Mouse (Mus musculus) lung, adult 2 months (tissue): ENCODE results near the gene Pi4ka. TPM values are rescaled to one million over a fixed set of nuclear protein-coding genes. Genes with fewer than 3 reads are reported as not detected.

Source experiments
- DNase-seq: peaks from one replicate; pipeline ENCODE4 v3.0.0; 2022
- H3K4me1 ChIP-seq: fragments of 200-500 bp; 2 replicates; pipeline ENCODE4 v1.6.1; 2011; ENCODE audit warnings: low read length; ENCODE audit not compliant: control insufficient read depth, insufficient read depth
- H3K4me3 ChIP-seq: fragments of 200-500 bp; replicated peaks from 2 replicates; pipeline ENCODE3; 2011; ENCODE audit warnings: low read depth, mild to moderate bottlenecking, control low read depth, low read length; ENCODE audit errors: extremely low read depth
- CTCF ChIP-seq: fragments of 200-500 bp; IDR thresholded peaks from 2 replicates; pipeline ENCODE4 v1.5.1; 2011; ENCODE audit warnings: mild to moderate bottlenecking, low read length, control low read depth; ENCODE audit not compliant: insufficient read depth
- POLR2A ChIP-seq: fragments of 200-500 bp; IDR thresholded peaks from 2 replicates; pipeline ENCODE4 v1.6.1; 2011; ENCODE audit warnings: low read depth, mild to moderate bottlenecking, control low read depth, low read length, borderline replicate concordance; ENCODE audit errors: extremely low read depth
- WGBS: fragments of 180-500 bp; shearing (Covaris S2); methylation state at CpG from one replicate; pipeline ENCODE4 v1.1.7; 2018; 5-methylcytosine and 5-hydroxymethylcytosine counted together
- polyA plus RNA-seq: library from polyadenylated mRNA; depleted of rRNA; stranded (reverse); fragments of >200 nt; gene quantifications from 2 replicates; pipeline ENCODE4 v1.2.3, GENCODE M21; 2012

Pi4ka gene
- polyA plus RNA-seq, 1 experiment, result 55.9 TPM

DNA sequence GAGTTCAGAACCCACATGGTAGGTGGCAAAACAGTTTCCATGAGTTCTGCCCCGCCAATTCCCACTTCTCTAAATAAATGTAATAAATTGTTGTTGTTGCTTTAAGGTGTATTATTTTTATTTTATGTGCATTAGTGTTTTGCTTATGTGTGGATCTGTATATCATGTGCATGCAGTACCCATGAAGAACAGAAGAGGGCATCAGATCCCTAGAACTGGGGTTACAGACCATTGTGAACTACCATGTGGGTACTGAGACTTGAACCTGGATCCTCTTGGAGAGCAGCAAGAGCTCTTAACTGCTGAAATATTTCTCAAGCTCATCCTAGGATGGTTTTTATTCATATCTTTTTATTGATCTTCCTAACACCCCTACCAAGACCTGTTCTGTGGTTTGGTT, 3.3 kb downstream of the Pi4ka start:
- no peak for DNase-seq
- no peak overlapping the region for H3K4me3 ChIP-seq
- 65% methylated on average over 1 of the region's 1 CpGs for WGBS
- TF ChIP-seq CTCF, result 0 out of 2 replicates have a peak, but pooled peaks have one; percentile 10
- no peak for TF ChIP-seq POLR2A
- H3K4me1 ChIP-seq, result peaks cover 3% of the 10 kb centered on the region

DNA sequence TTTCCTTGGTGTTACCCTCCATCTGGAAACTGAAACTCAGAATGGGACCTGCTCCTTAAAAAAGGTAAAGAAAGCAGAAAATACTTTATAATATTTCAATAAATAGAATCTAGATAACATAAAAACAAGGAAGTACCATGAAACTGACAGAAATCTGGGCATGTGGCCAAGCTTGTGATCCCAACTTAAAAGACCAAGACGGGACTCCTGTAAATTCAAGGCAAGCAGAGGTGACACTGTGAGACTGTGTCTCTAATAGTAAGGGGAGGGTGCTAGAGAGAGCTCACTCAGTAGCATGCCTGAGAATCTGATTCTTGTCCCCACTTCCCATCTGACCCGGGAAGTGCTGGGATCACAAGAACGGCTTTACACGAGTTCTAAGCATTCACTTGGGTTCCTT, 13.3 kb downstream of the Pi4ka start:
- WGBS, result 44% methylated on average over 4 of the region's 4 CpGs
- H3K4me1 ChIP-seq, result peaks cover 3% of the 10 kb centered on the region
- DNase-seq, result no peak
- H3K4me3 ChIP-seq, result no peak overlapping the region
- no peak for TF ChIP-seq POLR2A
- no peak for TF ChIP-seq CTCF

DNA sequence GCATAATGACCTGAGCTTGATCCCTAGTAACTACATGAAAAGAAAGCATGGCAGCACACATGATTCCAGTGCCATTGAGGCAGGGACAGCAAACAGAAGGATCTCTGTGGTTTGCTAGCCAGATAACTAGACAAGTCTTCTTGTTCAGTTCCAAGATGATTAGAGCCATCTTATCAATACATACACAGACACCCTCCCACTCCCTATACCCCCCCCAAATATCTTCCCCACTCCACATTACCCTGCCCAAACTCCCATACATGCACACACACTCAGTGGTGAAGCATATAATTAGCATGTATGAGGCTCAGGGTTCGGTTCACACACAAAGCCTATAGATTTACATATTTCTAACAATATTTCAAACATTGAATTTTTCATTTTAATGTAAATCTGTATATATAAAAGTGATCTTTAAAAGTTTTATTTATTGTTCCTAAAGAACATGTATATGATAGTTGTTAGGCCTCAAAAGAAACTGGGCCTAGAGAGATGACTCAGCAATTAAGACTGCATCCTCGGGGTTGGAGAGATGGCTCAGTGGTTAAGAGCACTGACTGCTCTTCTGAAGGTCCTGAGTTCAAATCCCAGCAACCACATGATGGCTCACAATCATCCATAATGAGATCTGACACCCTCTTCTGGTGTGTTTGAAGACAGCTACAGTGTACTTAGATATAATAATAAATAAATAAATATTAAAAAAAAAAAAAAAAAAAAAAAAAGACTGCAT, 22.4 kb downstream of the Pi4ka start:
- Histone ChIP-seq H3K4me3 (no peak overlapping the region), H3K4me1 (no peaks in the 10 kb centered on the region)
- TF ChIP-seq POLR2A, result no peak
- TF ChIP-seq CTCF, result no peak
- WGBS, result 88% methylated on average over 2 of the region's 2 CpGs
- DNase-seq, result no peak

- Histone ChIP-seq H3K4me3 (no peak overlapping the region), H3K4me1 (no peaks in the 10 kb centered on the region)
- WGBS, result 85% methylated on average over 4 of the region's 4 CpGs
- no peak for DNase-seq
- TF ChIP-seq CTCF (no peak), POLR2A (no peak)
Measured at GRCm38 (mm10) chr16:17382306-17382705, 23.8 kb downstream of the Pi4ka start.

DNA sequence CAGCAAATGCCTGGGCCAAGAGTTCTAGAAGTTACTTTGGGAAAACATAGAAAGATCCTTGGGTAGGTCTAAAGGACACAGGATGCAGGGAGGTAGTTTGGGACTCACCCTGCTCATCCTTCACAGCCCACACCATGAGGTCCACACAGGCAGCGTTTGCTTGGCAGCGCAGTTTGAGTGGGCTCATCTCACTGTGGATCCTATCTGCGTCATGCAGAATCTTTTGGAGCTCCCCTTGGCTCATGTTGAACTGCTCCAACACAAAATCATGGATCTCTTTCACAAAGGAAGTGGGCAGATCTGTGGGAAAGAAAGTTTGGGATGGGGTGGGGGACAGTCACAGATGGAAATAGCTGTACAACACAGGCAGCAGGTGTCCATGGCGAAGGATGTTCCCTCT, 47.3 kb downstream of the Pi4ka start:
- TF ChIP-seq POLR2A, result no peak
- TF ChIP-seq CTCF, result no peak
- no peak for DNase-seq
- WGBS, result 96% methylated on average over 4 of the region's 4 CpGs
- no peaks in the 10 kb centered on the region for H3K4me1 ChIP-seq
- no peak overlapping the region for H3K4me3 ChIP-seq

DNA sequence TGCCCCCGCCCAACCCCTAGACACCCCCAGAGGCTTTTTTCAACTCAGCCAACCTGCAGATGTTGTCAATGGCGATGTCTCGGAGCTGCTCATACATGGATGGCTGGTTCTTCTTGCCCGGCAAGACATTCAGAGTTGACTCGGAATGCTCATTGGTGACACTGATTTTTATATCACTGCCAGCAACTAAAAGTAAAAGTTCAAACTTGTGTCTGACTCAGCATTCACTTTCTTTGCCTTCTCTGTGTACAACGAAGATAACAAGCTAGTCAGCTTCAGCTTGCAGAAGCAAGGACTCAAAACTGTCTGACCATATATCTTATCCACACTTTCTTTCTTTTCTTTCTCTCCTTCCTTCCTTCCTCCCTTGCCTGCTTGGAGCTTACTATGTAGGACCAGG, 50.1 kb downstream of the Pi4ka start:
- DNase-seq, result no peak
- Histone ChIP-seq H3K4me3 (no peak overlapping the region), H3K4me1 (no peaks in the 10 kb centered on the region)
- no peak for TF ChIP-seq POLR2A
- TF ChIP-seq CTCF, result no peak
- WGBS, result 87% methylated on average over 6 of the region's 6 CpGs

DNA sequence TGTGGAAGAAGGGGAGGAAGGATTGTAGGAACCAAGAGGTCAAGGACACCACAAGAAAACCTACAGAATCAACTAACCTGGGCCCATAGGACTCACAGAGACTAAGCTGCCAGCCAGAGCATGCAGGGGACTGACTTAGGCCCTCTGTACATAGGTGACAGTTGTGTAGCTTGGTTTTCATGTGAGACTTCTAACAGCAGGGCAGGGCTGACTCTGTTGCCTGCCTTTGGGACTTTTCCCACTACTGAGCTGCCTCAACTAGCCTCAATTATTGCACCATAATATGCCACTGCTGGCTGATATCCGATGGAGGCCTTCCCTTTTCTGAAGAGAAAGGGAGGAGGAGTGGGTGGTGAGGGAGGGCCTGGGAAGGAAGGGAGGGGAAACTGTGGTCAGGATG, 59.3 kb downstream of the Pi4ka start:
- TF ChIP-seq CTCF (no peak), POLR2A (no peak)
- Histone ChIP-seq H3K4me3 (no peak overlapping the region), H3K4me1 (peaks cover 3% of the 10 kb centered on the region; the same call in 1 of the 2 replicates)
- DNase-seq, result no peak
- WGBS, result 65% methylated on average over 1 of the region's 1 CpGs

DNA sequence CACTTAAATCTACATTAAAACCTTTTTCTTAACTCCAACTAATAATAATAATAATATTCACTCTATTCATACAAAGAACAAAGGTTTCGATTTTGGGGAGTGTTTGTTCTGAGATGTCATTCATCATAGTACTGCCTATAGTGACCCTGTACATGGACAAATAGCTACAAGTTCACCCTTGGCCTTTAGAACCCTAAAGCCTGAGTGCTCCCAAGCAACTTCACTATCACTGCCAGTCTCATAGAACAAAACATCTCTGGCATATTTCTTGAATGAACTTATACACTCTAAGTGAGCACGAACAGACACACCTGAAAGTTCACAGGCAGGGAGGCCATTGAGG, 60.3 kb downstream of the Pi4ka start:
- no peak for DNase-seq
- WGBS, result 77% methylated on average over 2 of the region's 2 CpGs
- H3K4me1 ChIP-seq, result peaks cover 3% of the 10 kb centered on the region; the same call in 1 of the 2 replicates
- no peak overlapping the region for H3K4me3 ChIP-seq
- TF ChIP-seq CTCF (no peak), POLR2A (no peak)

- H3K4me1 ChIP-seq, result peaks cover 3% of the 10 kb centered on the region; the same call in 1 of the 2 replicates
- 37% methylated on average over 8 of the region's 8 CpGs for WGBS
- no peak for TF ChIP-seq CTCF
- no peak for TF ChIP-seq POLR2A
- no peak overlapping the region for H3K4me3 ChIP-seq
- no peak for DNase-seq
Measured at GRCm38 (mm10) chr16:17345141-17345812, 60.8 kb downstream of the Pi4ka start.

DNA sequence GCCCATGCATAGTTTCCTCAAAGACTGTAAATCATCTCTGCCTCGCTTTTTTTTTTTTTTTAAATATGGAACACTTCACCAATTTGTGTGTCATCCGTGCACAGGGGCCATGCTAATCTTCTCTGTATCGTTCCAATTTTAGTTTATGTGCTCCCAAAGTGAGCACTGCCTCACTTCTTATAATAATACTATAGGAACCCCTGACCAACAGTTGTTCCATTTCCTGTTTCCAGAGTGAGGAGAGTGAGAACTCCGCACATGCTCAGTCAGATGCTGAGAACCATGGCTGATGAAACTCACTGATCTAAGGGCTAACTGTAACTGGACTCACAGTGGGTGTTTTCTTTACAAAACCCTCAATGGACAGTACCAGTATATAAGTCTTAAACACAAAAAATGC, 64.3 kb downstream of the Pi4ka start:
- no peak overlapping the region for H3K4me3 ChIP-seq
- TF ChIP-seq CTCF, result no peak
- TF ChIP-seq POLR2A, result no peak
- 80% methylated on average over 4 of the region's 4 CpGs for WGBS
- H3K4me1 ChIP-seq, result peaks cover 3% of the 10 kb centered on the region; the same call in 1 of the 2 replicates
- no peak for DNase-seq
